Mouse (Mus musculus) small intestine, adult 2 months (tissue): Measurements from ENCODE around the gene Ccm2l.

ENCODE experiments used
- CTCF ChIP-seq: fragments of 200-500 bp; IDR thresholded peaks from 2 replicates; pipeline ENCODE4 v1.5.1; 2012; ENCODE audit warnings: low read depth, mild to moderate bottlenecking, control low read depth, inconsistent platforms, low read length, moderate library complexity, mixed read lengths; ENCODE audit not compliant: insufficient replicate concordance, insufficient read length; ENCODE audit errors: extremely low read depth
- POLR2A ChIP-seq: fragments of 200-500 bp; IDR thresholded peaks from 2 replicates; pipeline ENCODE4 v1.6.1; 2012; ENCODE audit warnings: low read depth, mild to moderate bottlenecking, control low read depth, inconsistent platforms, low read length, moderate library complexity

GRCm38 (mm10) chr2:153026052-153026451, 39.7 kb upstream of the Ccm2l start:
- TF ChIP-seq POLR2A: no peak
- no peak for TF ChIP-seq CTCF
